Mouse (Mus musculus) thymus, postnatal 25 days (tissue): ENCODE data around the gene Pafah1b2.

Experiments used
- DNase-seq: peaks from one replicate; pipeline ENCODE4 v3.0.0; 2022

The Pafah1b2 gene

DNA sequence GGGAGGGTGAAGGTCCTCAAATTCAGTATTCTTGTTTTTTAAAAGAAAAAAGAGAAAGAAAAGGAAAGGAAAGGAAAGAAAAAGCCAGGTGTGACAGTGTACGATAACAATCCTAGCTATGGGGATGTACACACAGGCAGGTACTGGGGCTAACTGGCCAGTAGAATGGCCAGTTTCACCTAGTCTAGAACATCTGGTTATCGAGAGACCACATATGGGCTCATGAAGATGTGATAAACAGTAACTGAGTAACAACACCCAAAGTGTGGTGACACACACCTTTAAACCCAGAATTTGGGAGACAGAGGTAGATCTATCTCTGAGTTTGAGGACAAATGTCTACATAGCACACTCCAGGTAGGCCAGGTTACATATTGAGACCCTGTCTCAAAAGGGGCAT lies 32.7 kb downstream of the Pafah1b2 start:
- DNase-seq: no peak

DNA sequence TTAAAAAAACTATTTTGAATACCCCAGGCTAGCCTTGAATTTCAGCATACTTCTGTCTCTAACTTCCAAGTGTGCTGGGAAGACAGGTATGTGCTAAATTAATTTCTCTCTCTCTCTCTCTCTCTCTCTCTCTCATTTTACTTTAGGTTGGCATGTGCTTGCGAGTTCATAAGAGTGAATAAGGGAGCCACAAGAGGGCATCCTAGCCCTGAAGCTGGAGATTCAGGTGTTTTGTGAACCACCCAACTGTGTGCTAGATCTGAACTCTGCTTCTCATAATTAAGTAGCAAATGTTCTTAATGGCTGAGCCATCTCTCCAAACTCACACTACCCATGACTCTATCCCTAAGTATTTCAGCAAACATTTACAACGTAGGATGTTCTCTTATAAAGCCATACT lies 35.6 kb downstream of the Pafah1b2 start:
- peak; percentile 24 for DNase-seq

DNA sequence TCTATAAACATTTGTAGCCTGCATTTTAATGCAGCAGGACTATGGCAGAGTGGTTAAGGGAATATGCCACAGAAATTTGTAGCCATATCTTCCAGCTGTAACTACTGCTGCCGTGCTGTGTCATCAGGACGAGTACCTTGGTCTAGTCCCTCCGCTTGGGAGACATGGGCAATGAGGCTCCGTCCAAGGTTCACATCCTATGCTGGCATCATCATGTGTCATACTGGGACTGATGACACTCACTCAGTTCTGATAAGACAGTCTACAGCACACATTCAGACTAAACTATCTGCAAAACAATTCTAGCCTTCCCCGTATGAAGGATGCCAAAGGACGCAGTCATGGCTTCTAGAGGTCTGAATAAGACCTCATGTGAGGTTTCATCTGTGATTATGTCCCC lies 48.9 kb downstream of the Pafah1b2 start:
- no peak for DNase-seq

DNA sequence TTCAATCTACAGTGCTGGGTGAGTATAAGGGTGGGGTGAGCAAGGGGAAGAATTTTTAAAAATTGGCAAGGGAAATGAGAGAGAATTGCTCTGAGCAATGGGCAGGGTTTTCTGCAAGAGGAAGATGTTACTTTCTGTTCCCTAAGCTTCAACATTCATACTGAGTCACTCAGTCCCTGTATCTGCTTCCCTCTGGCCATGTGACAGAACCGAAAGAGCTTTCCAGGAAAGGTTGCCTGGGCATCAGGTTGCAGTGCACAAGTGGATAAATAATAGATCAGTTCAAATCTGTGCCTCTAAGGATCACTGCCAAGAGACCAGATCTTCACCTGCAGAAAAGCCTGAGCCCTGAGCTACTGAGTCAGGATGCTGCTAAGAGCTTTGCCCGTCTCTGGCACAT lies 50.6 kb downstream of the Pafah1b2 start:
- DNase-seq: no peak

DNA sequence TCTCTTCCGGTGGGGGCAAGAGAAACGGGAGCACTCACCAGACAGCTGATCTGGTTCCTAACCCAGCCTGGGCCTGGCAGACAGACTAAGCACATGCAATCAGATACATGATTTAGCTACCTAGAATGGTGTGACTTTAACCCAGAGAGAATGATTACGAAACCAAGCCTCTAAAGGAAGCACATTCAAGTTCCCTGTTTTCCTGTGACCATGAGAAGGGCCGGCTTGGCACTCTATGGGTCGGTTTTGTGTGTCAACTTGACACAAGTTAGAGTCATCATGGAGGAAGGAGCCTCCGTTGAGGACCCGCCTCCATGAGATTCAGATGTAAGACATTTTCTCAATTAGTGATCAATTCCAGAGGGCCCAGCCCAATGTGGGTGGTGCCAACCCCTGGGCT lies 52.8 kb downstream of the Pafah1b2 start:
- DNase-seq: no peak

DNA sequence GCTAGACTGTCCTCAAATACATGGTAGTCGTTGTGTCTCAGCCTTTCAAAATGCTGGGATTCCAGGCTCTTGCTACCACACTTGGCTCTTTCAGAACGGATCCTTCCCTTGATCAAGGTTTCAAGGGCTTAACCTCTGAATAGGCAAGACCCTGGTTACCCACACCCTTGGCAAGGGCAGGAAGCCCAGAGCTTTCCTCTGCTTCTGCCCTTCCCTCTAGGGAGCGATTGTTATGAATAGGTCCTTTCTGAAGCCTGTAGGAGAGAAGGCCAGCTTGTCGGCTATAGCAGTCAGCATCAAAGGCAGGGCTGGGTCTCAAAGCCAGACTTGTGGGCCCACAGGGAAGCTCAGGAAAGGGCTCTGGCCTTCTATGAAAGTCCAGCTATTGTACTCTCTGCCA lies 53.6 kb downstream of the Pafah1b2 start:
- DNase-seq: no peak

DNA sequence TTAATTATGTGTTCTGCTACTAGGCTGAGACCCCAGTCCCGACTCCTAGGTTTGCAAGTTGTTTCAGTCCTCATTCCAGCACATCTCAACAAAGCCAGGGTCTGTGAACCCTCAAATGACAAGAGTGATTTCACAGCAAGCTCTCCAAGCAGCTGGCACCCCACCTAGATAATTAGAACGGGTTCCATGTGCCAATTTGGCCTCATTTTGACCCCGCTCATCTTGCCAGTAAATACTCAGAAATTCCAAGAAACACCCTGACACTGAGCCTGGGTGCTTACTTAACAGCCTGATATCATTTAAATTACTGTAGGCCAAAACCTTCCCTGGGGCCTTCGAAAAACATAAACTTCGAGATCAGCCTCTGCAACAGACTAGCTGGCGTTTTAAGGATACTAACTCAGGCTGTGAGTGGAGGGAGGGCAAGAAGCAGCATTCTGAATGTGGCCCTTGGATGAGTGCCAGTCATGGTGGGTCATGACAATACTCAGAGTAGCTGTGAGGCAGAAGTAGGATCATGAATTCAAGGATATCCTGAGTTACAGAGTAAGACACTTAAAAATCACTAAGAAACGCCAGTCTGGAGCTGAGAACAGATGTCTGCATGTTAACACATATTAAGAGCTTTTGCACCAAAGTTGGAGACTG lies 54.3 kb downstream of the Pafah1b2 start:
- DNase-seq: no peak

DNA sequence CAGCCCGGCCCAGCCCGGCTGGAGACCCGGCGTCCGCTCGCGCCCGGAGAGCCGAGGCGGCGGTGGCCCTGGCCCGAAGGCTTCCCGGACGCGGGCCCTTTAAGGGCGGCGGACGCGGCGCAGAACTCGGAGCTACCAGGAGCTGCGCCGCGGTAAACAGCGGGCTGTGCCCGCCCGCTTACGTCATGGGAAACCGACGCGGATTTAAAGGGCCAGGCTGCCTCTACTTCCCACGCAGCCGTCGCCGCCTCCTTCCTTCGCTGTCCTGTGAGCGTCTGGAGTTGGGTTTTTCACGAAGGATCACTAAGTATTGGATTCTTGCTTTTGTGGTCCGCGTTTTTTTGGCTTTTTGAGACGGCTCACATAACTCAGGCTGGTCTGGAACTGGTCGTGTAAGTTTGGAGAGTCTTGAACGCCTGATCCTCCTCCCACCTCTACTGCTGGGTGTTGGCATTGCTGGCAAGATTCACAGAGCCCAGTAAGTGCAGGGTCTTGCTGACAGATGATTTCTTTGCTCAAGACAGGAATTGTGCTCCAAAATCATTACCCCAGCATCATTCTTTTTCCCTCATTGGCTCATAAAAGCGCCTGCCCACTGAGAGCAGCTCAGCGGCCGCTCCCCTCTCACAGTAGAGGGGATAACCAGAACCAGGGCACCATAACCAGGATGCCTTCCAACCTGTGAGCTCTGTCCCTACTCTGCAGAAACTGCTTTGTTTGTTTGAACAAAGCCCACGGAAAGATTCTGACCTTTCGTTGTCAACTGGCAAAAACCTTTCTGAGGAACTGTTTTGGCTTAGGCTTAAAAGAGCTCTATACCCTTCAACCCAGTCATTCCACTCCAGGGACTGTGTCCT lies 57.2 kb downstream of the Pafah1b2 start, which contains the start of gene Sidt2:
Gene Sidt2 (minus strand): TSS at position 152 of the 857 bp plus-strand sequence.
- peak; percentile 90 for DNase-seq

DNA sequence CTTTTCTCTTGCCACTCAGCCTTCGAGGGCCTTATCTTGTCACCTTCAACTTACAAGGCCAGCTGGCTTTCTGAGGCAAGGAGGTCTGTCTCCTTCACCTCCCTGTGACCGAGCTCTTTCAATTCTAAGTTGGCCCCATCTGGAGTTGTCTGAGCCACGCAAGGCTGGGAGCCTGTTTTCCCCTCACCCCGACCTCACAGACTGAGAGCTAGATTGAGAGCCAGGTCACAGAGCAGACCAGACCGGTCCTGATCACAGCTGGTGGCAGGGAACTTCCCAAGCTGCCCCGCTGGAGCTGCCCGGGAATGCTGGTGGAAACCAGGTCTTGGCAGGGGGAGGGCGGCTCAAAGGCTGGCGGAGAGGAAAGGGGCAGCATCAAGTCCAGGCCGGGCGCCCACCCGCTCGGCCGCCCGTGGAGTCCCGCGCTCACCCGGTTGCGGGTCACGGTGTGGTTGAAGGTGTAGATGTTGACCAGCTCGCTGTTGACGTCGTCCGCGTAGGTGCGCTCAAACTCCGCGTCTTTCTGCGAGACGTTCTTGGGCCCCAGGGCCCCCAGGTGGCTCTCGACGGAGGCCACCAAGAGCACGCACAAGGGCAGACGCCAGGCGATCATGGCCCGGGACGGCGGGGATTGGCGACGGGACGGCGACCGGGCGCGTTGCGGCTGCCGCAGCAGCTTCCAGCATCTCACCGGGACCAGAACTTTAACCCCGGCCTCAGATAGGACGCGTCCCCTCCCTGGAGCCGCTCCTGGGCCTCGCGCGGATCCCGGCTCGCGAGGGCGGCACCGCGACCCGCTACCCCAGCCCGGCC lies 58.0 kb downstream of the Pafah1b2 start:
- DNase-seq: no peak

DNA sequence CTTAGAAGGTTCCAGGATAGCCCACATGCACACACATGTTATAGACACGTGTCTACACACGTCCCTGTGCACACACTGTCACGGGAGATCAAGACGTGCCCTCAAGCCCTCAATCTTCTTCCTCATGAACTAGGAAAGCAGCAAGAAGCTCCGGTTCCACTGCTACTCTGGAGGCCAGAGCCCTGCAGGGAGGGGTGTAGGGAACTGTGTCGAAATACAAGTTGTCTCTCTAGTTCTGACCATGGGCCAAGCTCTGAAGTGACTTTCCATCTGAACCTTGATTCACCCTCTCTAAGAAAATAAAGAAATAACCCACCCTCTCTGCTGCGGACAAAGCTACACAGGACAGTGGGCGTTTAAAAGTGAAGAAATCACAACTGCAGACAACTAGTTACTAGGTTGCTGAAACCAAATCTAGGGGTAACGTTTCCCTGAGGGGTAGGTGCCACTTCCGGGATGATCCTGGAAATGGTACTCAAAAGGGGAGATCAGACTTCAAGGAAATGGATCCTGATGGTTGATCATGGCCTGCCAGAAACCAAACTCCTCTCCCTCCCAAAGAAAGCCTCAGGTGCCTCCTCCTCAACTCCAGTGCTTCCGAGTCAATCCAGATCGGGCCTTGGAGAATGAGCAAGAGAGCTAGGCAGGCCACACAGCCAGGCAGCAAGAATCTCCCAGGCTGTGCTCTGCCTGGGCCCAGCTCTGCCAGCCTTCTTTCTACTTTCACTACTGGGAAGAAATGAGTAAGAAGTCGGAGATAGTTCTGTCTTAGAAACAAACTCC lies 58.8 kb downstream of the Pafah1b2 start:
- DNase-seq: no peak

DNA sequence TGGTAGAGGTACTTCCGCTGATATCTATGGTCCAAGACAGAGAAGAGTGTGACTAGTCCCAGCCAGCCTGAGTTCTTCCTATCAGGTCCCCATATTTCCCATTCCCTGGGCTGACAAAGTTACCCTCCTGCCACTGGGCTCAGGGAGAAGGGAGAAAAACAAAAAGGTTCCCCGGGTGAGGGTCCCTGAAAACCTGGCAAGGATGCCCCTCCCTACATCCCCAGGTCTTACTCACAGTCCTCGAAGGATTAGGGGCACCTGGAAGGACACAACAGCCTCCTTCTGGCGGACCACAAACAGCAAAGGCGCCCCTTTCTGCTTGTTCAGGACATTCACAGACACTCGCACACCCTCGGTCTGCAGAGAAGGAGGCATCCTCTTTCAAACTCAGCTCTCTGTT lies 59.6 kb downstream of the Pafah1b2 start:
- no peak for DNase-seq

DNA sequence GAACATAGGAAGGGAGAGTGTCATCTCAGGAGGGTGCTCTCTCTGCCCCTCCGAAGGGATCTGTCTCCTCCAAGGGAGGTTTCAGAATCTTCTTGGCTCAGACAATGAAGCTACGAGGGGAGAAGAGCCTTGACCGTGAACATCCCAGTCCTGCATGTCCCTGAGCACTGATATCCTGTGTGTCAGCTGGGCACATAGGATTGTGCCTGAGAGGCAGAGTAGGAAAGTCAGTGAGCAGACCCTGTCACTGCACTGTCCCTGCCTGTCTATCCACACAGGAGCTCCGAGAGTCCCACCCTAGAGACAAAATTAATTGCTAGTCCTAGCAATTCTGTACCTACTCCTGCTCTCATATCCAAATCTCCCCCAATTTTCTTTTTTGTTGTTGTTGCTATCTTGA lies 60.4 kb downstream of the Pafah1b2 start:
- DNase-seq: no peak

DNA sequence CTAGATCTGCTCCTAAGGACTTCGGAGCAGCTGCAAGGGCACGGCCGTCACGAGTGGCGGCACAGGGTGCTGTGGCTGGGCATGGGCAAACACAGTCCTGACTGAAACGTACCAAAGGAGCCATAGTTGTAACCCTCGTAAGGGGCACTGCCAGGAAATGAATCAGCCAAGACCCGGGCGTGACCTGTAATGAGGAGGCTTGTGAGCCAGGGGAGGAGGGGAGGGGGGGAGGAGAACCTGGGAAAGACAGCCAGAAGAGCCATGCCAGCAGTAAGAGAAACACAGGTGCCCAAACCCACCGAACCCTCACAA lies 65.7 kb downstream of the Pafah1b2 start:
- DNase-seq: no peak

DNA sequence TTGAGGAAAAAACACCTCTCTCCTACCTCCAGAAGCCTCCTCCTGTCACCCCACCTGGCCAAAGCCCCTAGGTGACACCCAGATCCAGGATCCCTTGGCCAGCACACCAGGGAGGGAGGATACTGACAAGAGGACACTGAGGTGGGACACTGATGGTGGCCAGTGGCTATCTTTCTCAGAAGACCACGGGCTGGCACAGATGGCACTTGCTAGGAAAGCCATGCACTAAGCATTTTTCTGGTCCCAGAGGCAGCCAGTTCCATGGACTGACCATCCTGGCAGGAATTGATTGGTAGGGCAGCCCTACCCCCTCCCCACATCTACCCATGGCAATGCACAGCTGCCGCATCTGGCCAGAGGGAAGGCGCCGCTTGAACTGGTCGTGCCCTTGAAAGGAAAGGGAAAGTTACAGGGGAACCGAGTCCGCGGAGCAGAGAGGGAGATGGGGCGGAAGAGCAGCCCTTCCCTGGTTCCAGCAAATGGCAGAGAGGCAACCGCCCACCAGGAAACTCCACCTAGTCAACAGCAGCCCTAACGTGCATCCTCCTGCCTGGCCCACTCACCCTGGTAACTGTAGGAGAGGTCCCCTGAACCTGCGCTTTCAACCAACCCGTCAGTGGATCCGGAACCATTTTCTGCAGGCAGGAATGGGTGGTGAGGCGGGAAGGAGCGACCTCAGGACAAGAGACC lies 66.2 kb downstream of the Pafah1b2 start:
- DNase-seq: no peak

DNA sequence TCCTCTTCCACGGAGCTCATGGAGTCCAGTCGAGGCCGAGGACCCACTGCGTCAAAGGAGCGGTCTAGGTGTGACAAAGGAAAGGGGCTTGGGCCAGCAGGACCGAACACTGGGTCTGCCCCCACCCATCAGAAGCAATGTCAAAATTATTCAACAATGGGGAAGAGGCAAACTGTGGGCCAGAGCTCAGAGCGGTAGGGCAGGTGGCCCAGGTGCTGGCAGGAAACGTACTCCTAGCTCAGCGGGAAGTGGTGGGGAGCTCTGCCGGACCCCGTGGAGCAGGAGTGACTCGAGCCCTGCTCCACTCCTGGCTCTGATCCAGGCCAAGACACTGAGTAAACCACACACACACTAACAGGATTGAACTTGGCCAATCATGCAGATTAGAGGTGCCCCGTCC lies 66.8 kb downstream of the Pafah1b2 start:
- peak; percentile 59 for DNase-seq

DNA sequence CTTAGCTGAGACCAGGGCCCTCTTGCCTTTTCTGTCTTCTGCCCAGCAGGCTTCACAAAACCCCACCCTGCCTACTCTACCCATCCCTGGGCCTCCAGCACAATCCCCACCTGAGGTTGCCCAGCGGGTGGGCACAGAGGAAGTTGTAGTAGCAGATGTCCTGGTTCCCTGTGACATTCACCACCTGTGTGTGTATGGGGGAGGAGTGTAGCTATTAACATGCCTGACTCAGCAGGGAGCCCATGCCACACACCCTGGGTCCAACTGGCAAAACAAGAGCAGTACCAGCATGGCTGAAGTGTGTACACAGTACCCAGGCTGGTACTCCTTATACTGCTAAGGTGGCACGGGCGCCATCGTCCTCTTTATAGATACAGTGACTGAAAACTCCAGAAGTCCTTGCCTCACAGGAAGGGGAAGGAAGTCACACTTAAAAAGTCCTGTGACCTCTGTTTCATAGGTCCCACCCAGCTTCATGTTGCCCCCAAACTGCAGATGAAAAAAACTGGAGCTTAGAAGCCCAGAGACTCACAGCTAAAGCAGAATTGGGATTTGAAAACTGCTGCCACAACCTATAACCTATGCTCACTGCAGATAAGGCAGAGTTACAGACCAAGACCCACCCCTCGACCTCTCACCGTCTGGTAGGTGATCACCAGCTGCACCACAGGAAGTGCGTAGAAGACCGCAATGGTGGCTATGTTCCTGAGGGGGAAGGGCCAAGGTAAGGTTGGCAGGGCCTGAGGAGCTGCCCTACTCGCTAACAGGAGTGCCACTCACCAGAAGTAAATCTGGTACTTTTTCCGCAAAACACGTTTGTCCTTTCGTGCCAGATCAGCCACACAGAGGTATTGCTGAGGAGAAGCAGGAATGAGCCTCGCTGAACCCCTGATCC lies 67.7 kb downstream of the Pafah1b2 start:
- peak; percentile 83 for DNase-seq

DNA sequence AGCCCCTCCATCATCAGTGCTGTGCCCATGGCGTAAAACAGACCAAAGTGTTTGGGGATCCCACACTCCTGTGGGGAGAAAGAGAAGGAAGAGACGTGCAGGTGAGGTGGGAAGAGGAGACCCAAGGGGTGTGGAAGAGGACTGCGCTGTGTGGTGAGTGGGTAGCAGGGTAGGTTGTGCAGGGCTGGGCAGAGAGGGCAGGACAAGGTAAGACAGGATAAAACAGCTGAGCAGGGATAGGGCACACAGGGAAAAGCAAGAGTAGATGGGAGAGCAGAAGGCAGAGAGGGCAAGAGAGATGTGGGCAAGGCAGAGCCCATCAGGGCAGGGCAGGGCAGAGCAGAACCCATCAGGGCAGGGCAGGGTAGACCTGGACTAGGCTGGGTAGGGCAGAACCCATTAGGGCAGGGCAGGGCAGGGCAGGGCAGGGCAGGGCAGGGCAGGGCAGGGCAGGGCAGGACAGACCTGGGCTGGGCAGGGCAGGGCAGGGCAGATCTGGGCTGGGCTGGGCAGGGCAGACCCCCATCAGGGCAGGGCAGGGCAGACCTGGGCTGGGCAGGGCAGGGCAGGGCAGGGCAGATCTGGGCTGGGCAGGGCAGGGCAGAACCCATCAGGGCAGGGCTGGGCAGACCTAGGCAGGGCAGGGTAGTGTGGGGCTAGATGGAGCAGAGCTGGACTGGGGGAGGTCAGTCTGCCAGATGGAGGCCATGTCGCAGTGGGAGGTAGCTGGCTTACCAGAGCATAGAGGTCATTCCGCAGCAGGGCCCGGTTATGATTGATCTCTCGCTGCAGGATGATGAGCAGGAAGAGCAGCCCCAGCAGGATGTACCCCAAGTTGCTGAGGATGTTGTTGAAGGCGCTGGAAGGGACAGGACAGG lies 68.6 kb downstream of the Pafah1b2 start:
- DNase-seq: no peak

DNA sequence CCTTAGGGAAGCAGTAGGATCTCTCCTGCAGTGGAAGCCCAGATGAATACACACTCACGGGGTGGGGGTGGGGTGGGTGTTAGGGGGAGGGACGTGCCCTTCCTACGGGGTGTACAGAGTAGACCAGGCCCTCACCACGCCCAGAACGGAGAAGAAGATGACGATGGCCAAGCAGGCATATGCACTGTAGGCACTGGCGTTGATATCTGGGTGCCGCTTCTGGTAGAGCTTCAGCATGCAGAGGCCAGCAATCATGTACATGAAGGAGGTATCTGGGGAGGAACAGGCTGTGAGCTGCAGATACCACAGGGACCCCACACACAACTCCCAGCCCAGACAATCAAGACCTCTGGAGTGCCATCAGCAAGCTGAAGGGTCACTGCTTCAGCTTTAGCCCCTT lies 69.6 kb downstream of the Pafah1b2 start:
- DNase-seq: no peak

DNA sequence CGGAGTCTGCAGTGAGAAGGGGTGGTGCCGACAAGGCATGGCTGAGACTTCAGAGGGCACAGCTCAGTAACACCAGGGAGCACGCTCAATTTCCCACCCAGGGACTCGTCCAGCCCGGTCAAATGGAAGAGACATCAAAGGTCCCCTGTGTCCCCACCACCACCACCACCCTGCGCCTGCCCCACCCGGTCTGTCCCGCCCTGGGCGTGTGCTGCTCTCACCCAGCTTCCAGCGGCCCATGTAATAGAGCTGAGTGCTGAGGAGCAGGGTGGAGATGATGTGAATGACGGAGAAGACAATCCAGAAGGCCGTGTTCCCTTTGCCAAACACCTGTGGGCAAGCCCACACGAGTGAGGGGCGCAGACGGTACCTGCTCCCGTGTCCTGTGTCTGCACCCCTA lies 70.0 kb downstream of the Pafah1b2 start:
- no peak for DNase-seq

DNA sequence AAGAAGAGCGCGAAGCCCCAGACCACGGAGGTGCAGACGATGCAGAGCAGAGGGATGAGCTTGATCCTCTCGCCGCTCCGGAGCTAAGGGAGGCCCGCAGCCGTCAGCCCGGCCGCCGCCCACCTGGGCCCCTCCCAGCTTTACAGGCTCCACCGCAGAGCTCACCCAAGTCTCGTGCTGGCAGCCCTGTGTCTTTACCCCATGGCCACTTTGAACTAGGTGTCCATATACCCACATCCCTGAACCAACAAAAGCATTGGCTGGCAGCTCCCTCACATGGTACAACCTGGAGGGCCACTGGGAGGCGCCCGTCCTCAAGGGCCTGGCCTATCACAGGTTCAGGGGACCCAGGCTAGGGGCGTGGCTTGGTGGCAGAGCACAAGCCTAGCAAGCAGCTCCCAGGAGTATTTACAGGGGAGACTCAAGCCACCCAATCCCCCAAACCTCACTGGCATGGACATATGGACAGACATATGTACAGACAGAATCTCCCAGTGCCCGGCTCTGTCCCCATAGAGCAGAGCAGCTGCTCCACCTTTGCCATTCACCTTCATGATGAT lies 71.1 kb downstream of the Pafah1b2 start:
- no peak for DNase-seq
